8 mouse cellular contexts compared by ENCODE assay signal in genomic region chr7:16312672-16313311, GRCm38 (mm10). TPM values are rescaled to one million over a fixed set of nuclear protein-coding genes. Genes with fewer than 3 reads are reported as not detected.
DNase-seq lines count a peak whose midpoint lies in the region; ATAC-seq and TF ChIP-seq lines count a peak whose summit lies in the region.

No protein-coding gene starts in this region.

- DNase-seq in adrenal gland, adult 8-10 months: peak; percentile 78
- DNase-seq in lung, postnatal 36 days: peak; percentile 93
- DNase-seq in right cerebral cortex, postnatal 4 days: peak; percentile 35

- H3K36me3 ChIP-seq in E14TG2a.4 (ENCODE audit: insufficient read depth, low read length): peaks cover 35% of the 10 kb centered on the region
- no peaks in the 10 kb centered on the region for H3K36me3 ChIP-seq in embryonic facial prominence, embryonic 12.5 days
- H3K36me3 ChIP-seq in heart, embryonic 12.5 days: peaks cover 15% of the 10 kb centered on the region
- no peaks in the 10 kb centered on the region for H3K36me3 ChIP-seq in kidney, embryonic 16.5 days (ENCODE audit: insufficient read depth, low read length)

- no peak for TF ChIP-seq CTCF in E14TG2a.4 (conservative IDR thresholded peaks at IDR 0.05; ENCODE audit: low read length)

- H3K4me2 ChIP-seq in embryonic facial prominence, embryonic 12.5 days (replicated peaks): peak overlapping the region; percentile 98
- H3K4me2 ChIP-seq in heart, embryonic 12.5 days: peak overlapping the region; percentile 98
- peak overlapping the region; percentile 100 for H3K4me2 ChIP-seq in kidney, embryonic 16.5 days (replicated peaks; ENCODE audit: low read depth, low read length)

- peaks cover 15% of the 10 kb centered on the region for H3K27me3 ChIP-seq in E14TG2a.4 (ENCODE audit: insufficient read depth, low read length)
- peaks cover 32% of the 10 kb centered on the region for H3K27me3 ChIP-seq in embryonic facial prominence, embryonic 12.5 days
- H3K27me3 ChIP-seq in heart, embryonic 12.5 days (replicated peaks): no peaks in the 10 kb centered on the region
- H3K27me3 ChIP-seq in kidney, embryonic 16.5 days (ENCODE audit: insufficient read depth, low read length): no peaks in the 10 kb centered on the region

- no peak for ATAC-seq in embryonic facial prominence, embryonic 12.5 days (ENCODE audit: insufficient number of reproducible peaks, insufficient read depth, low FRiP score, low TSS enrichment)
- ATAC-seq in heart, embryonic 12.5 days (ENCODE audit: insufficient number of reproducible peaks, low FRiP score): peak; percentile 49
- ATAC-seq in kidney, embryonic 16.5 days (ENCODE audit: low FRiP score, low TSS enrichment): peak; percentile 25
- ATAC-seq in erythroid progenitor cell, adult 5-6 weeks (replicated peaks; ENCODE audit: low FRiP score, poor library complexity, severe bottlenecking): no peak

- WGBS in embryonic facial prominence, embryonic 12.5 days: under 1% methylated on average over 12 of the region's 12 CpGs
- WGBS in heart, embryonic 12.5 days: 1% methylated on average over 12 of the region's 12 CpGs
- WGBS in kidney, embryonic 16.5 days: 0% methylated on average over 12 of the region's 12 CpGs

- H3K9me3 ChIP-seq in E14TG2a.4 (ENCODE audit: low read length): no peaks in the 10 kb centered on the region
- H3K9me3 ChIP-seq in embryonic facial prominence, embryonic 12.5 days: no peaks in the 10 kb centered on the region
- H3K9me3 ChIP-seq in heart, embryonic 12.5 days (replicated peaks): no peaks in the 10 kb centered on the region
- H3K9me3 ChIP-seq in kidney, embryonic 16.5 days (ENCODE audit: low read length): no peaks in the 10 kb centered on the region

- peak overlapping the region; percentile 100 for H3K4me3 ChIP-seq in E14TG2a.4 (replicated peaks; ENCODE audit: low read length)
- H3K4me3 ChIP-seq in embryonic facial prominence, embryonic 12.5 days: peak overlapping the region; percentile 71
- H3K4me3 ChIP-seq in heart, embryonic 12.5 days: peak overlapping the region; percentile 76
- peak overlapping the region; percentile 89 for H3K4me3 ChIP-seq in kidney, embryonic 16.5 days (ENCODE audit: low read length)

- peaks cover 60% of the 10 kb centered on the region for H3K4me1 ChIP-seq in E14TG2a.4 (replicated peaks; ENCODE audit: low read depth, low read length)
- H3K4me1 ChIP-seq in embryonic facial prominence, embryonic 12.5 days: peaks cover 49% of the 10 kb centered on the region
- H3K4me1 ChIP-seq in heart, embryonic 12.5 days (replicated peaks): peaks cover 55% of the 10 kb centered on the region
- peaks cover 44% of the 10 kb centered on the region for H3K4me1 ChIP-seq in kidney, embryonic 16.5 days (ENCODE audit: insufficient read depth, low read length)

- H3K9ac ChIP-seq in embryonic facial prominence, embryonic 12.5 days: peak overlapping the region; percentile 78
- peak overlapping the region; percentile 96 for H3K9ac ChIP-seq in heart, embryonic 12.5 days
- peak overlapping the region; percentile 93 for H3K9ac ChIP-seq in kidney, embryonic 16.5 days (replicated peaks; ENCODE audit: low read length)

- peak overlapping the region; percentile 90 for H3K27ac ChIP-seq in embryonic facial prominence, embryonic 12.5 days
- peak overlapping the region; percentile 100 for H3K27ac ChIP-seq in heart, embryonic 12.5 days (ENCODE audit: poor library complexity, severe bottlenecking)
- peak overlapping the region; percentile 97 for H3K27ac ChIP-seq in kidney, embryonic 16.5 days (ENCODE audit: low read length)

RNA-seq across cellular contexts. Expression of gene Bbc3, which starts 4.6 kb away (rescaled TPM):
- 10 to 100 TPM in 1 of 4 experiments, 1 to 10 TPM in 3; 4.3 to 10.1 (median 5.2) TPM for total RNA-seq in adrenal gland, adult 8-10 months (2022)
- 7.4 and 8.5 TPM in 2 replicates for polyA plus RNA-seq in embryonic facial prominence, embryonic 12.5 days (2016; fragmentation: Nextera tagmentation; extraction: Ambion mirVana)
- 9.8 and 10.4 TPM in 2 replicates for polyA plus RNA-seq in heart, embryonic 12.5 days (2016; fragmentation: Nextera tagmentation; extraction: Ambion mirVana)
- 12.6 and 14.2 TPM in 2 replicates for polyA plus RNA-seq in kidney, embryonic 16.5 days (2015; fragmentation: Nextera tagmentation; extraction: Ambion mirVana)
- 0.42 and 3.2 TPM in 2 replicates for total RNA-seq in erythroid progenitor cell, adult 5-6 weeks (2015; ENCODE audit: low replicate concordance)
- 0.76 and 2.6 TPM in 2 replicates for total RNA-seq in erythroid progenitor cell, adult 5-6 weeks (2017; ENCODE audit: low replicate concordance)

RNA-seq across cellular contexts. Expression of gene Ccdc9, which starts 26.2 kb away (rescaled TPM):
- total RNA-seq in adrenal gland, adult 8-10 months (2022): 100 to 1,000 TPM in 1 of 4 experiments, 10 to 100 TPM in 3; 48.7 to 119 (median 89.2) TPM
- polyA plus RNA-seq in embryonic facial prominence, embryonic 12.5 days (2016; fragmentation: Nextera tagmentation; extraction: Ambion mirVana): 45.7 and 49.2 TPM in 2 replicates
- polyA plus RNA-seq in heart, embryonic 12.5 days (2016; fragmentation: Nextera tagmentation; extraction: Ambion mirVana): 24.3 and 31.2 TPM in 2 replicates
- 30.9 and 31.2 TPM in 2 replicates for polyA plus RNA-seq in kidney, embryonic 16.5 days (2015; fragmentation: Nextera tagmentation; extraction: Ambion mirVana)
- total RNA-seq in erythroid progenitor cell, adult 5-6 weeks (2015; ENCODE audit: low replicate concordance): 15.1 and 25.6 TPM in 2 replicates
- 27.7 and 39.5 TPM in 2 replicates for total RNA-seq in erythroid progenitor cell, adult 5-6 weeks (2017; ENCODE audit: low replicate concordance)

RNA-seq across cellular contexts. Expression of gene Inafm1, which starts 39.4 kb away (rescaled TPM):
- total RNA-seq in adrenal gland, adult 8-10 months (2022): 10 to 100 TPM; 21.9 to 37.5 (median 28.8) TPM
- polyA plus RNA-seq in embryonic facial prominence, embryonic 12.5 days (2016; fragmentation: Nextera tagmentation; extraction: Ambion mirVana): 22.8 and 24.8 TPM in 2 replicates
- polyA plus RNA-seq in heart, embryonic 12.5 days (2016; fragmentation: Nextera tagmentation; extraction: Ambion mirVana): 11.0 and 12.1 TPM in 2 replicates
- 16.4 and 19.7 TPM in 2 replicates for polyA plus RNA-seq in kidney, embryonic 16.5 days (2015; fragmentation: Nextera tagmentation; extraction: Ambion mirVana)
- 6.8 and 9.6 TPM in 2 replicates for total RNA-seq in erythroid progenitor cell, adult 5-6 weeks (2015; ENCODE audit: low replicate concordance)
- 16.3 and 19.3 TPM in 2 replicates for total RNA-seq in erythroid progenitor cell, adult 5-6 weeks (2017; ENCODE audit: low replicate concordance)

RNA-seq across cellular contexts. Expression of gene C5ar1, which starts 53.5 kb away (rescaled TPM):
- 1 to 10 TPM; 5.4 to 9.8 (median 8.4) TPM for total RNA-seq in adrenal gland, adult 8-10 months (2022)
- polyA plus RNA-seq in embryonic facial prominence, embryonic 12.5 days (2016; fragmentation: Nextera tagmentation; extraction: Ambion mirVana): 0.87 and 1.1 TPM in 2 replicates
- polyA plus RNA-seq in heart, embryonic 12.5 days (2016; fragmentation: Nextera tagmentation; extraction: Ambion mirVana): 1.1 and 1.8 TPM in 2 replicates
- 2.7 and 2.8 TPM in 2 replicates for polyA plus RNA-seq in kidney, embryonic 16.5 days (2015; fragmentation: Nextera tagmentation; extraction: Ambion mirVana)
- 5.4 and 8.0 TPM in 2 replicates for total RNA-seq in erythroid progenitor cell, adult 5-6 weeks (2015; ENCODE audit: low replicate concordance)
- 2.3 and 5.0 TPM in 2 replicates for total RNA-seq in erythroid progenitor cell, adult 5-6 weeks (2017; ENCODE audit: low replicate concordance)

Comparison
In these comparisons a context has a peak if more than half of its experiments do, and no peak if none do; other contexts are left out.
1. DNase-seq: peak in every context shown above with its lines; median percentile 93 in lung, postnatal 36 days; 78 in adrenal gland, adult 8-10 months; 35 in right cerebral cortex, postnatal 4 days.
2. ATAC-seq: peak in heart, embryonic 12.5 days (single experiment) and kidney, embryonic 16.5 days (single experiment); none in embryonic facial prominence, embryonic 12.5 days (single experiment) and erythroid progenitor cell, adult 5-6 weeks (single experiment).
3. Peak in every context shown above with its lines, with median percentiles within 50 percentile points of each other: H3K4me3 ChIP-seq, H3K27ac ChIP-seq, H3K4me2 ChIP-seq and H3K9ac ChIP-seq.